Mouse (Mus musculus): ENCODE data around the gene Hrk. TPM values are rescaled to one million over a fixed set of nuclear protein-coding genes. Genes with fewer than 3 reads are reported as not detected.

The Hrk gene
- polyA plus RNA-seq, 1 experiment from 2014 or later, result 0.04 TPM

DNA sequence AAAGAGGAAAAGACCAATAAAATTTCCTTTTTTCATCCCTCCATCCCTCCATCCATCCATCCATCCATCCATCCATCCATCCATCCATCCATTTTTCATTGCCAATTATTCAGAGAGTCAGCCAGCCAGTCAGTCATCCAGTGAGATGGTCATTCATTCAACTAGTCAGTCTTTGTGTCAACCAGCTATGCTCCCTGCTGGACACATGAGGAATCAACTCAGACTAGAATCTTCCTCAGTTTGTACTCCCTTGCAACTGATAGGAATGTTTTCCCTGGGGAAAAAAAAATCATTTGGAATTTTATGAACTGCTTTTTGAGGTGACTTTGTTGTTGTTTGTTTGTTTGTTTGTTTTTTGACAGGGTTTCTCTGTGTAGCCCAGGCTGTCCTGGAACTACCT is 1.0 kb downstream of the Hrk start:
- H3K27ac ChIP-seq, result no peak overlapping the region
- no peaks in the 10 kb centered on the region for H3K9me3 ChIP-seq
- H3K36me3 ChIP-seq, result no peaks in the 10 kb centered on the region
- peaks cover 81% of the 10 kb centered on the region for H3K27me3 ChIP-seq
- H3K4me2 ChIP-seq, result no peak overlapping the region
- peaks cover 13% of the 10 kb centered on the region for H3K4me1 ChIP-seq
- no peak overlapping the region for H3K9ac ChIP-seq
- ATAC-seq (ENCODE audit: insufficient number of reproducible peaks, low FRiP score, low TSS enrichment, low read depth), result no peak
- H3K4me3 ChIP-seq, result no peak overlapping the region

DNA sequence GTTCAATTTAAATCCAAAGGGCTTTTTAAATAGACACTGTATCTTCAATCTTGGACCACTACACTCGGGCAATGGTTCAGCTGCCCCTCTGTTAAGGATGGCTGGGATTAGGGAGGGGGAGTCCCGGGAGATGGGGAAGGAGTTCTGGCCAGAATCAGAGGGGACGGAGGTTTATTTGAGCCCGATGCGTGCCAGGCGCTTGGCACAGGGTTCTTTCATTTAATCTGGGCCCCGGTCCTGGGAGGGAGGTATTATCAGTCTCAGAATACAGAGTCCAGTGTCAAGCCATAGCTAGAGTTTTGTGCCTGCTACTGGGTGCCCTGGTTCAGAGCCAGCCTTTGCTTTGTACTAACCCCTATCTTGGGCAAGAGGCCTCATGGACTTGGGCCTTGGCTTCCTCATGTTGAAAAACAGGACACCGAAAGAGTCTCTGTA is 3.1 kb downstream of the Hrk start:
- WGBS, result 63% methylated on average over 8 of the region's 8 CpGs

DNA sequence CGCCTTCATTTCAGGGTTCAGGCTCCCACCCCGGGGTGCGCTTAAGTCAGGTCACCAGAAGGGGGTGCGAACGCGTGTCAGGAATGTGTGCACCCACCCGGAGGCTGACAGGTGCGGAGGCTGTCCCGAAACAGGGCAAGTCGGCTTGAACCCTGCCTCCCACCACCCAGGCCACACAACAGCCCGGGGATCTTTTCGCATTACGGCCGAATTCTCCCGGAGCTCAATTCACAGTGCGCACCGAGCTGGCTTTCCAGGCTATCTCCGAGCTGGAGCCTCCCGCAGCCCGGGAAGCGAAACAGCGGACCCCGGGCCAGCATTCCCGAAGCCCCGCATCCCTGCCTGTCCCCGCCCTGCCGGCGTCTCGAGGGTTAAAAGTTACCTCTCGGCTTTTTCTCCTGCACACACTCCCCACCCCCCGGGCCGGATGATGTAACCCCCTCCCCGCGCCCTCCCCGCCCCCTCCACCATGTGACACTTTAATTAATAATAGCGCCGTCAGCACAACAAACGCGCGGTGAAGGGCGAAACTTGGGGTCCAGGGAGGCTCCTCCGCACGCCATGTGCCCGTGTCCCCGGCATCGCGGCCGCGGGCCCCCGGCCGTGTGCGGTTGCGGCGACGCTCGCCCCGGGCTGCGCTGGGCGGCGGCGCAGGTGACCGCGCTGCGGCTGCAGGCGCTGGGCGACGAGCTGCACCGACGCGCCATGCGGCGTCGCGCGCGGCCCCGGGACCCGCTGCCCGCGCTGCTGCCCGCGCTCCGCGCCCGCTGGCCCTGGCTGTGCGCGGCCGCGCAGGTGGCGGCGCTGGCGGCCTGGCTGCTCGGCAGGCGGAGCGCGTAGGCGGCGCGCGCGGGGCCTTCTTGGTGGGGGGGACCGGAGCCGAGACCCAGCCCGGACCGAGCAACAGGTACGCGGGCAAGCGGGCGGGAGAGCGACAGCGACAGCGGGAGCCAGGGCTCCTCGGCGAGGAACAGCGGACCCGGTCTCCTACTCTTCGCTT is 5.1 kb downstream of the Hrk start:
- no peak for ATAC-seq (ENCODE audit: insufficient number of reproducible peaks, low FRiP score, low TSS enrichment, low read depth)
- peaks cover 84% of the 10 kb centered on the region for H3K27me3 ChIP-seq

More for the DNA sequence above, 3.1 kb downstream of the Hrk start:
- no peaks in the 10 kb centered on the region for H3K9me3 ChIP-seq
- H3K27me3 ChIP-seq, result peaks cover 82% of the 10 kb centered on the region
- H3K4me2 ChIP-seq, result no peak overlapping the region
- no peak overlapping the region for H3K27ac ChIP-seq
- H3K36me3 ChIP-seq, result no peaks in the 10 kb centered on the region
- peaks cover 28% of the 10 kb centered on the region for H3K4me1 ChIP-seq
- no peak overlapping the region for H3K4me3 ChIP-seq
- no peak overlapping the region for H3K9ac ChIP-seq
- ATAC-seq (ENCODE audit: insufficient number of reproducible peaks, low FRiP score, low TSS enrichment, low read depth), result no peak

DNA sequence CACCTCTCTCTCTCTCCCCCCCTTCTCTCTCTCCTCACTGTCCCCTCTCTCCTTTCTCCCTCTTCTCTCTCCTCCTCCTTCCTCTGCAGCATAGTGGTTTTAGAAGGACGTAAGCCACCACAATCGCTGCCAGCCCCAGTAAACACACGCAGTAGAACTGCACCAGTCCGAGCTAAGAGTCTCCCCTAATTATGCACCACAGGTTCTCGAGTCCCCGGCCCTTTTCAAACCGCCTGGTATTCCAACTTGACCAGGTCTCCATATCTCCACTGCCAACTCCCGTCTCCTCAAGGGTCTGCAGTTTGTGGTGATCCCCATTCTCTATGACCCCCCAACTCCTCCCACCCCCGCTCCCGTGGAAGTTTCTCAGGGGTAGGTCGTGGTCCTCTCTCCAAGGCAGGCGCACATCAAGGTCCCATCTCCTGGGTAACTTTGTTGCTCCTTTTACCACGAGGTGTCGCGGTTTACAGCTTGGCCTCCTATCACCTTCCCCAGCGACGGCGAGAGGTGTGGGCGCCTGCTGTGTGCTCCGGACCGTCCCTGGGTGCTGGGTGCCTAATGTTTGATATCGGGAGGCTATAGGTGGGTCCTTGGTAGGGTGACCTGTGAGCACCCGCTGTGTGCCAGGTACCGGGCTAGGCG is 6.6 kb downstream of the Hrk start:
- H3K9ac ChIP-seq, result no peak overlapping the region
- 1% methylated on average over 25 of the region's 25 CpGs for WGBS
- peak overlapping the region; percentile 38 for H3K4me3 ChIP-seq
- H3K4me2 ChIP-seq, result peak overlapping the region; percentile 63
- peaks cover 89% of the 10 kb centered on the region for H3K27me3 ChIP-seq
- no peaks in the 10 kb centered on the region for H3K36me3 ChIP-seq
- no peak overlapping the region for H3K27ac ChIP-seq
- 0 out of 2 replicates have a peak, but pooled peaks cover 4% of the 10 kb centered on the region for H3K9me3 ChIP-seq
- no peak for ATAC-seq (ENCODE audit: insufficient number of reproducible peaks, low FRiP score, low TSS enrichment, low read depth)
- H3K4me1 ChIP-seq, result peaks cover 35% of the 10 kb centered on the region

More for the DNA sequence above, 5.1 kb downstream of the Hrk start:
- Histone ChIP-seq H3K4me3 (peak overlapping the region; percentile 54), H3K36me3 (no peaks in the 10 kb centered on the region), H3K4me1 (peaks cover 31% of the 10 kb centered on the region), H3K9me3 (no peaks in the 10 kb centered on the region), H3K4me2 (peak overlapping the region; percentile 99), H3K27ac (no peak overlapping the region), H3K9ac (0 out of 2 replicates have a peak overlapping the region, but pooled peaks have one; percentile 14)
- 2% methylated on average over 105 of the region's 117 CpGs for WGBS

DNA sequence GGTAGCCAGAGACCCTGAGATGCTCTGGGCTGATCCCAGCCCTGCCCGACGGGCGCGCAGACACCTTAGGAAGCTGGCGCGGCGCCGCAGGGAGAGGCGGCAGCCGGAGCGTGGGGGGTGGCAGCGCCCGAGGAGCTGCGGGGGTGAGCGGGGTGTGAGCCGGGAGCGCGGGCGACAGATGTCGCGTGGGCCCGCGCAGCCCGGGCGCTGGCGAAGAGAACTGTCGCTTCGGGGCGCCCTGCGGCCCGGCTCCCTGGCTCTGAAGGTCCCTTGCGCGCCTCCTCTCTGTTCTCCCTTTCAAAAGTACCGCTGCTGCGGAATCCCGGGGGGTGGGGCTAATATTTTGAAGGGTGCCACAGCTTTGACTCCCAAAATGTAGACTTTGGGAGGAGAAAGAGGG is 7.2 kb downstream of the Hrk start:
- no peak overlapping the region for H3K27ac ChIP-seq
- H3K27me3 ChIP-seq, result peaks cover 87% of the 10 kb centered on the region
- no peak overlapping the region for H3K9ac ChIP-seq
- ATAC-seq (ENCODE audit: insufficient number of reproducible peaks, low FRiP score, low TSS enrichment, low read depth), result no peak
- H3K4me2 ChIP-seq, result peak overlapping the region; percentile 63
- under 1% methylated on average over 36 of the region's 36 CpGs for WGBS
- H3K4me1 ChIP-seq, result peaks cover 35% of the 10 kb centered on the region
- 0 out of 2 replicates have a peak, but pooled peaks cover 4% of the 10 kb centered on the region for H3K9me3 ChIP-seq
- peak overlapping the region; percentile 38 for H3K4me3 ChIP-seq
- no peaks in the 10 kb centered on the region for H3K36me3 ChIP-seq

DNA sequence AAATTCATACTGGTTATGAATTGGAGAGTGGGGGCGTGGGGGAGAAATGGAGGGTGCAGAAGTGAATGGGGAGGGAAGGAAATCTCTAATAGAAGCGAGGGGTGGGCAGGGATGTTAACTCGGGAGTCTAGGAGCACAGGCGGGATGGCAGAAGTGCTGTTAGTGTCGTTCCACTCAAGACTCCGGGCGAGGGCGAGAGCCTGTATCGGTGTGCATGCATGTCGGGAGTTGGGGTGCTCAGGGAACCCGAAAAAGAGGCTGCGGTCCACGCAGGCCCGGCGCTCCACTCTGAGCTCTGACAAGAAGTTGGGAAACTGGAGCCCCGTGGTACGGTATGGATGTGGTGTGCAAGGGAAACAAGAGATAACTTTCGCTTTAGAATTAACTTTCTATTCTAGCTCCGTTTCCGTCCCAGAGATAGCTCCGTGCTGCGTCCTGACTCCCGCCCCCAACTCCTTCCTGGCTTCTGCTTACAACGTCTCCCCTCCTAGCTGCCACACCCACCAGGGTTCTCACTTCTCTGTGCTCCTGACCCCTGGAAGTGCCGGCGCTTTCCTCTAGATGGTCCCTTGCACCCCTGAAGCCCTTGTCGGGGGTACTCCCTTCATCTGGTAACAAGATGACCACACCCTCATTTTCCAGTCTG is 7.8 kb downstream of the Hrk start:
- 2% methylated on average over 27 of the region's 27 CpGs for WGBS
- peak overlapping the region; percentile 38 for H3K4me3 ChIP-seq

DNA sequence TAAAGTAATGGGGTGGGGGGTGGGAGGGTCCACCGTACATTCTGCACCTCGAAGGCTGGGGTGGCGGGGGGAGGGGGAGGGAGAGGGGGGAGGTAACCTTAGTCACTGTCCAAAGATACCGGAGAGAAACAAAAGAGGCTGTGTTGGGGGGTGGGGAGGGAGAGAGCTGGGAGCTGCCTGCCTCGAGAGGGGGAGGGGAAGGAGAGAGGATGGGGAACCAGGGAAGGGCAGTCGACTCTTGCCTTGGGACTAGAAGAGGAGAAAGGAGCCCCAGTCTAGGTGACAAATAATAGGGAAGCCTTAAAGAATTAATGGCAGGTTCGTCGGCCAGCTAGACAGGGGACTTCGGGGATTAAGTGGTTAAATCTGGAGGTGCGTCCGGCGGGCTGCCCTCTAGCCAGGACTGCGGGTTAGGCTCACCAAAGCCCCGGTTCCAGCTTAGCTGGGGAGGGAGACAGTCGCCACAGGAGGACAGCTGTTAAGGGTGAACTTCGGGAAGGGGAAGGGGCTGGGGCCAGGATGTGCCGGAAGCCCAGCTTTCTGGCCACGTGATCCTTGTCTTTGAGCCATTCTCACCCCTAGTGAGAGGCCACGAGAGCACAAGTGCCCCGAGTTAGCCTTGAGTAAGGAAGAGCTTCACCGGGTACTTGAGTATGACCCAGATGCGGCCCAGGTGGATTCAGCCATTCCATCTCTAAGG is 10.0 kb downstream of the Hrk start:
- ATAC-seq (ENCODE audit: insufficient number of reproducible peaks, low FRiP score, low TSS enrichment, low read depth), result no peak
- H3K36me3 ChIP-seq, result no peaks in the 10 kb centered on the region
- H3K9me3 ChIP-seq, result 0 out of 2 replicates have a peak, but pooled peaks cover 4% of the 10 kb centered on the region
- H3K4me3 ChIP-seq, result peak overlapping the region; percentile 11
- H3K27ac ChIP-seq, result no peak overlapping the region
- no peak overlapping the region for H3K9ac ChIP-seq
- WGBS, result under 1% methylated on average over 22 of the region's 22 CpGs
- peak overlapping the region; percentile 30 for H3K4me2 ChIP-seq
- H3K4me1 ChIP-seq, result peaks cover 29% of the 10 kb centered on the region
- peaks cover 63% of the 10 kb centered on the region for H3K27me3 ChIP-seq

More for the DNA sequence above, 7.8 kb downstream of the Hrk start:
- no peak overlapping the region for H3K27ac ChIP-seq
- H3K4me2 ChIP-seq, result peak overlapping the region; percentile 63
- 0 out of 2 replicates have a peak, but pooled peaks cover 4% of the 10 kb centered on the region for H3K9me3 ChIP-seq
- H3K9ac ChIP-seq, result no peak overlapping the region
- H3K4me1 ChIP-seq, result peaks cover 35% of the 10 kb centered on the region
- no peak for ATAC-seq (ENCODE audit: insufficient number of reproducible peaks, low FRiP score, low TSS enrichment, low read depth)
- H3K27me3 ChIP-seq, result peaks cover 83% of the 10 kb centered on the region
- H3K36me3 ChIP-seq, result no peaks in the 10 kb centered on the region

DNA sequence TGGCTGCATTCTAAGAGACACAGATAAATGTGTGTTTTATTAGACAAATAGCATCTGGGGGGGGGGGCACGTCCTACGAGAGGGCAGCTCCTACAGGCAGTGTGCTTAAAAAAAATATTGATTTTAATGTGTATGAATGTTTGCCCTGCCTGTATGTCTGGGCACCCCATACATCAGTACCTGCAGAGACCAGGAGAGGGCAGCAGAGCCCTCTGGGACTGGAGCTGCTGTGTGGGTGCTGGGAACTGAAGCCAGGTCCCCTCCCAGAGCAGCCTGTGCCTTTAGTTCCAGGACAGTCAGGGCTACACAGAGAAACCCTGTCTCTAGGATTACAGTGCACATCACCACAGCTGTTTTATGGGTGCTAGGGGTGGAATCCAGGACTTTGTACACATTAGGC is 10.7 kb downstream of the Hrk start:
- 26% methylated on average over 2 of the region's 2 CpGs for WGBS
- H3K4me3 ChIP-seq, result no peak overlapping the region
- H3K4me2 ChIP-seq, result no peak overlapping the region

DNA sequence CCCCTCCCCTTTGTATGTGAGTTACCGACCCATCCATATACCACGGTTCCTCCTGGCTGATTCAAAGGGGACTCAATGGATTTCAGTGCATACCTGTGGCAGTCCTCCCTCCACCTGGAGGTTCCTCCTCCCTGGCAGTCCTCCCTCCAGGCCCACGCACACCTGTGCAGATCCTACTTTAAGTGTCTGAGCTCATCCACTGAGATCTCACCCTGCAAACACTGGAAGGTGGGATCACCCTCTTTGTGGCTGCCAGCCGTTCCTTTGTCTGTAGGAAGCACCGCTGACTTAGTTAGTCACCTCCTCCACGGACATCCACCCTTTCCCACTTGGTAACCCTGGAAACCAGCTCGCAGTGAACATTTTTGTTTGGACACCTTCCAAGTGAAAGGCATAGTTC is 13.2 kb downstream of the Hrk start:
- Histone ChIP-seq H3K4me1 (peaks cover 7% of the 10 kb centered on the region; the same call in 1 of the 2 replicates), H3K27ac (no peak overlapping the region), H3K9ac (no peak overlapping the region), H3K36me3 (no peaks in the 10 kb centered on the region), H3K4me3 (no peak overlapping the region), H3K27me3 (peaks cover 38% of the 10 kb centered on the region), H3K4me2 (no peak overlapping the region), H3K9me3 (0 out of 2 replicates have a peak, but pooled peaks cover 4% of the 10 kb centered on the region)
- WGBS, result 68% methylated on average over 7 of the region's 7 CpGs
- no peak for ATAC-seq (ENCODE audit: insufficient number of reproducible peaks, low FRiP score, low TSS enrichment, low read depth)

More for the DNA sequence above, 10.7 kb downstream of the Hrk start:
- ATAC-seq (ENCODE audit: insufficient number of reproducible peaks, low FRiP score, low TSS enrichment, low read depth), result no peak
- H3K4me1 ChIP-seq, result peaks cover 22% of the 10 kb centered on the region
- peaks cover 58% of the 10 kb centered on the region for H3K27me3 ChIP-seq
- no peaks in the 10 kb centered on the region for H3K36me3 ChIP-seq
- no peak overlapping the region for H3K9ac ChIP-seq
- 0 out of 2 replicates have a peak, but pooled peaks cover 4% of the 10 kb centered on the region for H3K9me3 ChIP-seq
- no peak overlapping the region for H3K27ac ChIP-seq

DNA sequence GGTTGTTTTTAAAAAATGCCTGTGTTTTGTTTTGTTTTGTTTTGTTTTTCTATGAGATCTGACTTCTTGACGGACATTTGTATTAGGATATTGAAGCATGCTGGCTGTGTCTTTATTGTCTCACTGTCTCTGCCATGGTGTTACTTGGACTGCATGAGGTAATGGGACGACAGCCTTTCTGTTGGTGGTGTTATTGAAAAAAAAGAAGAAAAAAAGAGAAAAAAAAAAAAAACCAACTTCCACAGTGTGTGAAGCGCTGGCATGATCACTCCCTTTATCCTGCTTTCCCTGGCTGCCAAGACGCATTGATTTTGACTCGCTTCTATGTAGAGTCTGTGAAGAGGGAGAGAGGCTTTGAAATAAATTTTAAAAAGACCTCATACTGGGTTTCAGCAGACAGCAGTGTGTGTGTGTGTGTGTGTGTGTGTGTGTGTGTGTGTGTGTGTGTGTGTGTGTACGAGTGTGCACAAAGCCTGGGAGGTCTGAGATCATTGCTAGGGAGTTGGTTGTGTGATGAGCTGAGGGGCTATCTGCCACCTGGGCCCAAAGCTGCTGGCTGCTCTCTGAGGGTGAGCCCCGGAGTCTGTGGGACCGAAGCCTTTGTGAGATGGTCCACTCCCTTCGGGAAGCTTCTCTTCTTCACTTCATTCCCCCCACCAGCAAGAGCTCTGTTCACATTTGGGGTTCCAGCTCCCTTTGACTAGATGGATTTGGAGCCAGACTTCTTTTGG is 22.6 kb downstream of the Hrk start:
- Histone ChIP-seq H3K4me1 (0 out of 2 replicates have a peak, but pooled peaks cover 5% of the 10 kb centered on the region), H3K9ac (no peak overlapping the region), H3K36me3 (no peaks in the 10 kb centered on the region), H3K9me3 (no peaks in the 10 kb centered on the region), H3K27me3 (peaks cover 8% of the 10 kb centered on the region), H3K4me3 (no peak overlapping the region), H3K27ac (no peak overlapping the region), H3K4me2 (no peak overlapping the region)
- no peak for ATAC-seq (ENCODE audit: insufficient number of reproducible peaks, low FRiP score, low TSS enrichment, low read depth)
- WGBS, result 73% methylated on average over 9 of the region's 9 CpGs

Measured in limb, embryonic 15.5 days (tissue).